Mouse (Mus musculus) T-helper 2 cell (primary cell): ENCODE measurements around the gene Sptb.

Experiments
- in situ Hi-C: fragments of 300-600 bp; cut with MboI, MseI; formaldehyde crosslinking; loops from one replicate; pipeline ENCODE4 v1.15.1; 2025; ENCODE audit warnings: high pct_unique_total_duplicates

Sptb gene

GRCm38 (mm10) chr12:76673794-76674222 is 36.5 kb downstream of the Sptb start:
- in situ Hi-C loops = no loop called here

GRCm38 (mm10) chr12:76672008-76672407 is 38.3 kb downstream of the Sptb start:
- in situ Hi-C loops = no loop called here

GRCm38 (mm10) chr12:76670533-76671086 is 39.7 kb downstream of the Sptb start:
- in situ Hi-C loops = no loop called here

GRCm38 (mm10) chr12:76669956-76670530 is 40.3 kb downstream of the Sptb start:
- in situ Hi-C loops = no loop called here

GRCm38 (mm10) chr12:76668654-76669419 is 41.5 kb downstream of the Sptb start:
- in situ Hi-C loops = no loop called here

GRCm38 (mm10) chr12:76651788-76652345 is 58.5 kb downstream of the Sptb start:
- in situ Hi-C loops = no loop called here

GRCm38 (mm10) chr12:76649708-76650687 is 60.3 kb downstream of the Sptb start:
- in situ Hi-C loops = no loop called here

GRCm38 (mm10) chr12:76645222-76646110 is 64.9 kb downstream of the Sptb start:
- in situ Hi-C loops = no loop called here

GRCm38 (mm10) chr12:76643679-76644078 is 66.7 kb downstream of the Sptb start:
- in situ Hi-C loops = no loop called here

- in situ Hi-C loops = no loop called here
Observed at GRCm38 (mm10) chr12:76642616-76643015, 67.7 kb downstream of the Sptb start.

- in situ Hi-C loops = no loop called here
Observed at GRCm38 (mm10) chr12:76640620-76641019, 69.7 kb downstream of the Sptb start.

- in situ Hi-C loops = no loop called here
Observed at GRCm38 (mm10) chr12:76634899-76635693, 75.3 kb downstream of the Sptb start.

GRCm38 (mm10) chr12:76623374-76623773 is 87.0 kb downstream of the Sptb start:
- in situ Hi-C loops = no loop called here

GRCm38 (mm10) chr12:76619847-76620246 is 90.5 kb downstream of the Sptb start:
- in situ Hi-C loops = no loop called here

- in situ Hi-C loops = no loop called here
Observed at GRCm38 (mm10) chr12:76618175-76618574, 92.2 kb downstream of the Sptb start.

- in situ Hi-C loops = no loop called here
Observed at GRCm38 (mm10) chr12:76615580-76615937, 94.8 kb downstream of the Sptb start.

GRCm38 (mm10) chr12:76614868-76615579 is 95.3 kb downstream of the Sptb start:
- in situ Hi-C loops = no loop called here

GRCm38 (mm10) chr12:76612621-76613020 is 97.7 kb downstream of the Sptb start:
- in situ Hi-C loops = no loop called here

- in situ Hi-C loops = no loop called here
Observed at GRCm38 (mm10) chr12:76608997-76609565, 101.3 kb downstream of the Sptb start.
